Mouse (Mus musculus): ENCODE measurements around the gene Dock8. TPM values are rescaled to one million over a fixed set of nuclear protein-coding genes. Genes with fewer than 3 reads are reported as not detected.
A peak's percentile ranks its signal among the peaks of the same experiment; 100 is the strongest.

The Dock8 gene
- total RNA-seq, 2 experiments from 2014 or later, result 45.9 to 91.6 TPM

- ATAC-seq (replicated peaks; ENCODE audit: poor library complexity), result peak; percentile 49
Measured at GRCm38 (mm10) chr19:24996815-24997704, 2.3 kb upstream of the Dock8 start.

- peak; percentile 41 for ATAC-seq (replicated peaks; ENCODE audit: poor library complexity)
Measured at GRCm38 (mm10) chr19:24998561-24998960, 773 bp upstream of the Dock8 start.

GRCm38 (mm10) chr19:25000153-25000552 is 819 bp downstream of the Dock8 start:
- ATAC-seq (replicated peaks; ENCODE audit: poor library complexity), result no peak

- peak; percentile 33 for ATAC-seq (replicated peaks; ENCODE audit: poor library complexity)
Measured at GRCm38 (mm10) chr19:25002032-25002431, 2.7 kb downstream of the Dock8 start.

GRCm38 (mm10) chr19:25002828-25003227 is 3.5 kb downstream of the Dock8 start:
- no peak for ATAC-seq (replicated peaks; ENCODE audit: poor library complexity)

GRCm38 (mm10) chr19:25003810-25004209 is 4.5 kb downstream of the Dock8 start:
- no peak for ATAC-seq (replicated peaks; ENCODE audit: poor library complexity)

GRCm38 (mm10) chr19:25006686-25007085 is 7.4 kb downstream of the Dock8 start:
- peak; percentile 30; the same call in 1 of the 2 replicates for ATAC-seq (replicated peaks; ENCODE audit: poor library complexity)

GRCm38 (mm10) chr19:25008509-25008908 is 9.2 kb downstream of the Dock8 start:
- ATAC-seq (replicated peaks; ENCODE audit: poor library complexity), result peak; percentile 81

- ATAC-seq (replicated peaks; ENCODE audit: poor library complexity), result no peak
Measured at GRCm38 (mm10) chr19:25022766-25023165, 23.4 kb downstream of the Dock8 start.

GRCm38 (mm10) chr19:25031765-25032164 is 32.4 kb downstream of the Dock8 start:
- ATAC-seq (replicated peaks; ENCODE audit: poor library complexity), result no peak

- ATAC-seq (replicated peaks; ENCODE audit: poor library complexity), result peak; percentile 63
Measured at GRCm38 (mm10) chr19:25033008-25033407, 33.7 kb downstream of the Dock8 start.

GRCm38 (mm10) chr19:25035825-25036224 is 36.5 kb downstream of the Dock8 start:
- ATAC-seq (replicated peaks; ENCODE audit: poor library complexity), result no peak

- ATAC-seq (replicated peaks; ENCODE audit: poor library complexity), result 0 out of 2 replicates have a peak, but pooled peaks have one; percentile 20
Measured at GRCm38 (mm10) chr19:25036784-25037183, 37.5 kb downstream of the Dock8 start.

- ATAC-seq (replicated peaks; ENCODE audit: poor library complexity), result no peak
Measured at GRCm38 (mm10) chr19:25037249-25037648, 37.9 kb downstream of the Dock8 start.

GRCm38 (mm10) chr19:25038293-25038692 is 39.0 kb downstream of the Dock8 start:
- ATAC-seq (replicated peaks; ENCODE audit: poor library complexity), result no peak

- ATAC-seq (replicated peaks; ENCODE audit: poor library complexity), result no peak
Measured at GRCm38 (mm10) chr19:25041209-25041608, 41.9 kb downstream of the Dock8 start.

- ATAC-seq (replicated peaks; ENCODE audit: poor library complexity), result peak; percentile 42; the same call in 1 of the 2 replicates
Measured at GRCm38 (mm10) chr19:25042973-25043372, 43.6 kb downstream of the Dock8 start.

GRCm38 (mm10) chr19:25044057-25044456 is 44.7 kb downstream of the Dock8 start:
- ATAC-seq (replicated peaks; ENCODE audit: poor library complexity), result 0 out of 2 replicates have a peak, but pooled peaks have one; percentile 3

GRCm38 (mm10) chr19:25052355-25052754 is 53.0 kb downstream of the Dock8 start:
- peak; percentile 91 for ATAC-seq (replicated peaks; ENCODE audit: poor library complexity)

- no peak for ATAC-seq (replicated peaks; ENCODE audit: poor library complexity)
Measured at GRCm38 (mm10) chr19:25053152-25053551, 53.8 kb downstream of the Dock8 start.

GRCm38 (mm10) chr19:25055025-25055424 is 55.7 kb downstream of the Dock8 start:
- peak; percentile 48 for ATAC-seq (replicated peaks; ENCODE audit: poor library complexity)

- no peak for ATAC-seq (replicated peaks; ENCODE audit: poor library complexity)
Measured at GRCm38 (mm10) chr19:25055559-25055958, 56.2 kb downstream of the Dock8 start.
